Mouse (Mus musculus) neural tube, embryonic 11.5 days (tissue): Measurements from ENCODE around the gene Man2a1. TPM values are rescaled to one million over a fixed set of nuclear protein-coding genes. Genes with fewer than 3 reads are reported as not detected.

Experiments used
- ATAC-seq: fragments of 200-750 bp; cut with Nextera tagmentation; 2 replicates; pipeline ENCODE4 v1.8.0; 2017; ENCODE audit warnings: moderate number of reproducible peaks, mild to moderate bottlenecking, moderate TSS enrichment, moderate library complexity; ENCODE audit not compliant: insufficient read depth, low FRiP score, low TSS enrichment
- DNase-seq: peaks from one replicate; pipeline ENCODE4 v3.0.0-alpha.2; 2015; ENCODE audit warnings: low spot score
- H3K27ac ChIP-seq: fragments of 300-500 bp; sonication (generic); 2 replicates; pipeline ENCODE4 v1.5.1; 2014; ENCODE audit warnings: low read depth, mild to moderate bottlenecking, low read length
- H3K27me3 ChIP-seq: fragments of 300-500 bp; sonication (generic); 2 replicates; pipeline ENCODE4 v1.6.1; 2014; ENCODE audit warnings: mild to moderate bottlenecking, low read length, mixed read lengths; ENCODE audit not compliant: control insufficient read depth, insufficient read depth
- H3K36me3 ChIP-seq: fragments of 300-500 bp; sonication (generic); 2 replicates; pipeline ENCODE4 v1.6.1; 2014; ENCODE audit warnings: mild to moderate bottlenecking, low read length, moderate library complexity, mixed read lengths; ENCODE audit not compliant: control insufficient read depth, insufficient read depth
- H3K4me1 ChIP-seq: fragments of 300-500 bp; sonication (generic); 2 replicates; pipeline ENCODE4 v1.6.1; 2014; ENCODE audit warnings: low read length, mixed read lengths; ENCODE audit not compliant: control insufficient read depth, insufficient read depth
- H3K4me2 ChIP-seq: fragments of 300-500 bp; sonication (generic); 2 replicates; pipeline ENCODE4 v1.6.1; 2014; ENCODE audit warnings: low read depth, mild to moderate bottlenecking, moderate library complexity
- H3K4me3 ChIP-seq: fragments of 300-500 bp; sonication (generic); 2 replicates; pipeline ENCODE4 v1.5.1; 2014; ENCODE audit warnings: low read depth, low read length
- H3K9ac ChIP-seq: fragments of 300-500 bp; sonication (generic); 2 replicates; pipeline ENCODE4 v1.6.1; 2014; ENCODE audit warnings: mild to moderate bottlenecking, low read length
- H3K9me3 ChIP-seq: fragments of 300-500 bp; sonication (generic); 2 replicates; pipeline ENCODE4 v1.6.1; 2016; ENCODE audit warnings: low read length; ENCODE audit not compliant: control insufficient read depth
- WGBS: fragments of 180-500 bp; shearing (Covaris S2); extraction: QIAGEN DNeasy Blood & Tissue Kit; methylation state at CpG from one replicate; pipeline ENCODE4 v1.1.7; 2014; 5-methylcytosine and 5-hydroxymethylcytosine counted together
- polyA plus RNA-seq: library from polyadenylated mRNA; unstranded; fragments of >200 nt; fragmentation: Nextera tagmentation; extraction: Ambion mirVana; gene quantifications from 2 replicates; pipeline ENCODE4 v1.2.1, GENCODE M21; 2014

Man2a1 gene
- polyA plus RNA-seq, 1 experiment from 2014 or later: 4.7 TPM

DNA sequence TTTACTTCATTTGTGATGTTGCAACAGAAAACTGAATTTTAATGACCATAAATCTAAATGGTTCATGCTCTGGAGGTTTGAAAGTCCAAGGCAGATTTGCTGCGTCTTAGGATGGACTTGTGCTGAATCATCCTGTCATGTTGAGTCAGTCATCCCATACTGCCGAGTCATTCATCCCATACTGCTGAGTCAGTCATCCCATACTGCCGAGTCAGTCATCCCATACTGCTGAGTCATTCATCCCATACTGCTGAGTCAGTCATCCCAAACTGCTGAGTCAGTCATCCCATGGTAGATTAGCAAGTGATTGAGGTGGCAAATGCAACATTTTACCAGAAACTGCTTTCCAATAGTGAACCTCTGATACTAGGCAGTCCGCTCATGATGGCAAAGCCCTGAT lies 83.6 kb downstream of the Man2a1 start:
- H3K36me3 ChIP-seq: no peaks in the 10 kb centered on the region
- no peak overlapping the region for H3K4me3 ChIP-seq
- H3K4me2 ChIP-seq: no peak overlapping the region
- no peak overlapping the region for H3K27ac ChIP-seq
- H3K4me1 ChIP-seq: no peaks in the 10 kb centered on the region
- no peaks in the 10 kb centered on the region for H3K27me3 ChIP-seq
- ATAC-seq (no peak), DNase-seq (no peak)
- 96% methylated on average over 4 of the region's 4 CpGs for WGBS
- H3K9ac ChIP-seq: no peak overlapping the region
- H3K9me3 ChIP-seq: no peaks in the 10 kb centered on the region

DNA sequence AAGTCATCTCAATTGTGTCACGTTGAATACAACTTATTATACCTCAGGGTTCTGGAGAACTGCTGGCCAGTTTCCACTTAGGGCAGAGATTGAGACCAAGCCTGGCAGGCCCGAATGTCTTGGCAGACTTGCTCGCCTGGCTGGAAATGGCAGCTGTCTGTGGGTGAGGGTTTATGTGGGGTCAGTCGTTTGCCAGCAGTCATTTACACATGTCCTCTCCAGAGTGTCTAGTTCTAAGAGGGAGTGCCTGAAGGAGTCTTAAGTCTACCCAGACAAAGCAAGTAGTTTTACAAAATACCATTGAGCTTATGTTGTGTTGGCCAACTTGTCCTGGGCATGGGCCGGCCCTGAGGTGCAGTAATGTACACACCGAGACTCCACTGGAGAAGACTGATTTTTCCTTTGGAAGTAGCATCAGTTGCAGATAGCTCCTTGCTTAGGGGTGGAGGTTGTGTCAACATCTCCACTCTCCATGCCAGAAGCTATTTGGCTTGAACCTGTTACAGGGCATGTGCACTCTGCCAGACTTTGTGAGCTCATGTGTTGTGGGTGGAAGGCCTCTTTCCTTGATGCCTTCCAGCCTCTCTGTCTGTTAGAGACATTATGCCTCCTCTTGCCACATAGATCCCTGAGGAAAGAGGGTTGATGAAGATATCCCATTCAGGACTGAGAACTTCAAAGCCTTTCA lies 84.8 kb downstream of the Man2a1 start:
- 88% methylated on average over 6 of the region's 6 CpGs for WGBS
- Histone ChIP-seq H3K27me3 (no peaks in the 10 kb centered on the region), H3K4me3 (no peak overlapping the region)

DNA sequence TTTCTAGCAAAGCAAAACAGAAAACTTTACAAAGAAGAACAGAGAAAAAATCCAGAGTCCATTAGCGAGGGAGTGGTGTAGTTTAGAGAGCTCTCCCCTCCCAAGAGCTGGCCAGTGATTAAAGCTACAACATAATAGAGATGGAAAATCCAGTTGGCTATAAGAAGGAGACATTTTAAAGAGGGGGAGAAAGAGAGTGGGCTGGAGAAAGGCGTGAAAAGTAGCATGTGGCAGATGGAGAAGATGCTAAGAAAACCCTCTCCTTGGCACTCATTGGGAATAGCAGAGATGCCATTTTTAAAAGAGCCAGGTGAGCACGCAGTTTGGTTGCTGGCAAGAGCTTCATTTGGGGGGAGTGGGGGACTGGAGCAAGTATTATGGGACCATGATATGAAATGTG lies 89.1 kb downstream of the Man2a1 start:
- no peak for ATAC-seq
- 0 out of 2 replicates have a peak, but pooled peaks cover 2% of the 10 kb centered on the region for H3K36me3 ChIP-seq
- H3K27me3 ChIP-seq: no peaks in the 10 kb centered on the region
- no peak overlapping the region for H3K27ac ChIP-seq
- WGBS: 93% methylated on average over 3 of the region's 3 CpGs
- no peak overlapping the region for H3K9ac ChIP-seq
- no peaks in the 10 kb centered on the region for H3K4me1 ChIP-seq
- H3K9me3 ChIP-seq: peaks cover 3% of the 10 kb centered on the region; the same call in 1 of the 2 replicates
- DNase-seq: no peak
- no peak overlapping the region for H3K4me3 ChIP-seq
- H3K4me2 ChIP-seq: no peak overlapping the region

More for the DNA sequence above, 84.8 kb downstream of the Man2a1 start:
- Histone ChIP-seq H3K36me3 (0 out of 2 replicates have a peak, but pooled peaks cover 2% of the 10 kb centered on the region), H3K9ac (no peak overlapping the region), H3K27ac (no peak overlapping the region), H3K4me2 (no peak overlapping the region), H3K9me3 (peaks cover 3% of the 10 kb centered on the region; the same call in 1 of the 2 replicates), H3K4me1 (no peaks in the 10 kb centered on the region)
- ATAC-seq: no peak
- no peak for DNase-seq

DNA sequence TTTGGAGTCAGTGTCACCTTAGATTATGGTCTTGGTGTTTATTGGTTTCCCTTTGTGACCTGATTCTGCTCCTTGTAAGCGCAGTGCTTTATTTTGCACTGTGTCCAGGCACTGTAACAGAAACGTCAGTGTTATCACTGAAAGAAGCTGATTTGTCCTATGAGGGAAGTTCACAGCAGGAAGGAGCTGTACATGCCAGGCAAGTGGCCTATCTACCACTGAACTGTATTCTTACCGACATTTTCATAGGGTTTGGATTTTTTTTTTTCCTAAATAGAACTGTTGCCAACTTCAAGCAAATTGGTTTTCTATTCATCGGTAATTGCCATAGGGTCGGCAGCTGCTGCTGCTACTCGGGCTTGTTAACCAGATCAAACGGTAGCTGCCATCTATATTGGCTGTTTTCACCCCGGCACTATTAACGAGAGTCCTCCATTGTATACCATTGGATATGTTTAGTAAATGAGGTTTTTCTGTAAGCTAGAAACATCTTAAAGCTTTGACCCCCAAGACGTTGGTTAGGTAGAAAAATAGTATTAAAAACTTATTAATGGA lies 96.8 kb downstream of the Man2a1 start:
- no peaks in the 10 kb centered on the region for H3K27me3 ChIP-seq
- WGBS: 90% methylated on average over 10 of the region's 10 CpGs
- no peak for DNase-seq
- no peak overlapping the region for H3K4me2 ChIP-seq
- no peak overlapping the region for H3K9ac ChIP-seq
- H3K27ac ChIP-seq: no peak overlapping the region
- no peaks in the 10 kb centered on the region for H3K36me3 ChIP-seq
- no peak for ATAC-seq
- no peak overlapping the region for H3K4me3 ChIP-seq
- H3K9me3 ChIP-seq: no peaks in the 10 kb centered on the region
- H3K4me1 ChIP-seq: no peaks in the 10 kb centered on the region

DNA sequence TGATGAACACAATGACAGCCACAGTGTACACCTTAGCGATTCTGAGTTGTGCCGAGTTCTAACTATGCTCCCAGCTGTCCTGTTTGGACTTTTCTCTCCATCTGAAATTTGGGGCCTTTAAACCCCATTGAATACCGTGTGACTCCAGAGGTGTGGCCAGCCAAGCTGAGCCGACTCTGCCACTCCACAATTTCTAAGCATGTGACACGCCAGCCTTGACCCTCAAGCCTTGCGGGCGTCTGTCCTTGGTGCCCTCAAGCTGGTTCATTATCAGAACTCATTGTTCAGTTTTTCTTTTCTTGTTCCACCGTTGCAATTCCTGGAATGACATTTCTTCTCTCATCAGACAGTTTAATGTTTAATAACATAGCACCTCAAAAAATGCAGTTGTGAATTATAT lies 98.0 kb downstream of the Man2a1 start:
- DNase-seq: no peak
- 91% methylated on average over 8 of the region's 8 CpGs for WGBS
- ATAC-seq: no peak

DNA sequence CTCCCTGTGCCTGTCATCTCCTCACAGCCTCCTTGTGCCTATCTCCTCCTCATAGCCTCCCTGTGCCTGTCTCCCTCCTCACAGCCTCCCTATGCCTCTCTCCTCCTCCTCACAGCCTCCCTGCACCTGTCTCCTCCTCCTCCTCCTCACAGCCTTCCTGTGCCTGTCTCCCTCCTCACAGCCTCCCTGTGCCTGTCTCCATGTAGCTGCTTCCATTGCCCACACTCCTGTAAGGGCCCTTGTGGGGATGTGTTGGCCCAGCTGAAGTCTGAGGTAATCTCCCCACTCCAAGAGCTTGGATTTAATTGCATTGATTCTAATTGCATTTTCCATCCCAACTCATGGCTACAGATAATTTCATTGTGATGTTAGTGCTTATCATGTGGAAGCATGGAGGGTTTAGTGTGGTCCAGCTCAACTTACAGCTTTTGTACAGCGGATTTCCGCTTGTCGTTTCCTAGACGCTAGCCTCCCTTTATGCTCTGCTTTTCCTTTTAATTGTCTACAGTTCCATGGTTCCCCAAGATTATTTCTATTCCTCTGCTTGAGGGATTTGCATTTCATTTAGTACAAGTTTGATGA lies 103.2 kb downstream of the Man2a1 start:
- no peak for ATAC-seq
- H3K27ac ChIP-seq: no peak overlapping the region
- 90% methylated on average over 4 of the region's 4 CpGs for WGBS

More for the DNA sequence above, 98.0 kb downstream of the Man2a1 start:
- Histone ChIP-seq H3K4me2 (no peak overlapping the region), H3K36me3 (no peaks in the 10 kb centered on the region), H3K4me3 (no peak overlapping the region), H3K9ac (no peak overlapping the region), H3K9me3 (no peaks in the 10 kb centered on the region), H3K27me3 (no peaks in the 10 kb centered on the region), H3K27ac (no peak overlapping the region), H3K4me1 (no peaks in the 10 kb centered on the region)

DNA sequence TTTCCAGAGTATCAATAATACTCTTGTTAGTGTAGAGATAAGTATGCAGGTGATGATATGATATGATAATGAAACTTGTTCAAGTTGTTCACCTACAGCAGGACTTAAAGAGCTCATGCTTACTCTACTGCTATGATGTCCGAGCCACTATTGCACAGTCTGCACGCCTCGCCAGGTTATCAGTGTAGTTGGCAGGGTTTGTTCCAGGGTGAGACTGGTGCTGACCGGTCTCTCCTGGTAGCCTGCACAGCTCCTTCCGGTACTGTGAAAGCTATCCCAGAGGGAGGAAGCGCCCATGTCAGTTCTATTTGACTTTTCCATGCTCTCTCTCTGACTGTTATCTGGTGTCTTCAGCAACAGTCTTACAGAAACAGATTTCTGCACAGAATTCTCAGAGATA lies 107.0 kb downstream of the Man2a1 start:
- 86% methylated on average over 6 of the region's 6 CpGs for WGBS
- H3K27me3 ChIP-seq: no peaks in the 10 kb centered on the region
- H3K9me3 ChIP-seq: no peaks in the 10 kb centered on the region
- no peak overlapping the region for H3K4me2 ChIP-seq
- H3K36me3 ChIP-seq: no peaks in the 10 kb centered on the region
- no peak for ATAC-seq
- no peak overlapping the region for H3K9ac ChIP-seq
- no peak overlapping the region for H3K27ac ChIP-seq
- no peak overlapping the region for H3K4me3 ChIP-seq
- H3K4me1 ChIP-seq: no peaks in the 10 kb centered on the region
- no peak for DNase-seq

More for the DNA sequence above, 103.2 kb downstream of the Man2a1 start:
- no peaks in the 10 kb centered on the region for H3K36me3 ChIP-seq
- H3K27me3 ChIP-seq: no peaks in the 10 kb centered on the region
- no peak overlapping the region for H3K9ac ChIP-seq
- no peak overlapping the region for H3K4me3 ChIP-seq
- H3K4me2 ChIP-seq: no peak overlapping the region
- no peaks in the 10 kb centered on the region for H3K4me1 ChIP-seq
- DNase-seq: no peak
- no peaks in the 10 kb centered on the region for H3K9me3 ChIP-seq

DNA sequence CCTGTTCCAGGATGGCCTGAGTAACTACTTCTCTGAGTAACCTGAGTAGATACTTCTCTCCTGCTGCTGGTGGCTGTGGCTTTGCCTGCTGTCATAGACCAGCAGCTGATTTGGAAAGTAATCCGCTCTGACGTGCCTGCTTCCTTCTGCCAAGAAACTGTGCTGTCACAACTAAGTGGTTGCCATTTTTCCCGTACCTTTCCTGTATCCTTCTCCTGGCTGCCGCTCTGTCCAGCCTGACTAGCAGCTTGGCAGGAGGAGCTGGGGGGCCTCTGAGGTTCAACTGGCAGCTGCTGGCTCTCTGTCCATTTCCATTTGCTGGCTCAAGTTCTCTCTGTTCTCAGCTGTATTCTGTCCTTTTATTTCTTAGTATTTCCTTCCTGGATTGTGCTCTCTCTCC lies 115.8 kb downstream of the Man2a1 start:
- Histone ChIP-seq H3K9me3 (no peaks in the 10 kb centered on the region), H3K4me1 (no peaks in the 10 kb centered on the region), H3K27me3 (no peaks in the 10 kb centered on the region), H3K9ac (no peak overlapping the region), H3K4me3 (no peak overlapping the region), H3K4me2 (no peak overlapping the region), H3K36me3 (peaks cover 2% of the 10 kb centered on the region; the same call in 1 of the 2 replicates), H3K27ac (no peak overlapping the region)
- ATAC-seq: no peak
- WGBS: 88% methylated on average over 4 of the region's 4 CpGs
- DNase-seq: no peak

DNA sequence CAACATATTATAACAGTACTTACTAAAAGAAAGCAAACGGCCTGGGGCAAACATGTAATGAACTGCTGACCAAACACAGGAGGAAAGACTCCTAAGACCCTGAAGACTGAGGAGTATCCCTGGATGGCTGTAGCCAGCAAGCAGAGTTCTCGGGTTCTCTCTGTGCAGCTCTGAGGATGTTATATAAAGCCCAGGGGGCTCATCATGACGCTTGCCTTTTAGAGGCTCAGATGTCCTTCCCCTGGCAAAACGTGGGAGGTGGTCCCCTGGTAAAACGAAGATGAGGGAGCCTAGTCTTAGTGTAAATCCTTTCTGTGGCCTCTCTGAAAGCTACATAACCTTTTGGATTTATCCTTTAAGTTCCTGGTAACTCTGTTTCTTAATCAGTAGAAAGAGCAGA lies 119.2 kb downstream of the Man2a1 start:
- Histone ChIP-seq H3K4me1 (no peaks in the 10 kb centered on the region), H3K27me3 (no peaks in the 10 kb centered on the region), H3K36me3 (no peaks in the 10 kb centered on the region), H3K27ac (no peak overlapping the region), H3K9ac (no peak overlapping the region), H3K4me2 (no peak overlapping the region), H3K4me3 (no peak overlapping the region), H3K9me3 (no peaks in the 10 kb centered on the region)
- DNase-seq (no peak), ATAC-seq (no peak)
- WGBS: 57% methylated on average over 5 of the region's 5 CpGs
